Mouse (Mus musculus) hindbrain, embryonic 11.5 days (tissue): ENCODE results near the gene Kazald1. TPM values are rescaled to one million over a fixed set of nuclear protein-coding genes. Genes with fewer than 3 reads are reported as not detected.

Experiments used
- ATAC-seq: fragments of 200-750 bp; cut with Nextera tagmentation; 2 replicates; pipeline ENCODE4 v1.8.0; 2017; ENCODE audit warnings: mild to moderate bottlenecking, moderate TSS enrichment, moderate library complexity; ENCODE audit not compliant: low FRiP score
- DNase-seq: peaks from one replicate; pipeline ENCODE4 v3.0.0-alpha.2; 2015; ENCODE audit warnings: low spot score
- H3K27ac ChIP-seq: fragments of 300-500 bp; sonication (generic); 2 replicates; pipeline ENCODE4 v1.5.1; 2014; ENCODE audit warnings: mild to moderate bottlenecking, low read depth, low read length
- H3K27me3 ChIP-seq: fragments of 300-500 bp; sonication (generic); 2 replicates; pipeline ENCODE4 v1.6.1; 2014; ENCODE audit warnings: mild to moderate bottlenecking, low read length, moderate library complexity, mixed read lengths; ENCODE audit not compliant: control insufficient read depth, insufficient read depth
- H3K36me3 ChIP-seq: fragments of 300-500 bp; sonication (generic); 2 replicates; pipeline ENCODE4 v1.6.1; 2014; ENCODE audit warnings: mild to moderate bottlenecking, low read length, moderate library complexity, mixed read lengths; ENCODE audit not compliant: control insufficient read depth, insufficient read depth
- H3K4me1 ChIP-seq: fragments of 300-500 bp; sonication (generic); replicated peaks from 2 replicates; pipeline ENCODE4 v1.6.1; 2014; ENCODE audit warnings: low read length, mixed read lengths; ENCODE audit not compliant: control insufficient read depth, insufficient read depth
- H3K4me2 ChIP-seq: fragments of 300-500 bp; sonication (generic); replicated peaks from 2 replicates; pipeline ENCODE4 v1.6.1; 2014; ENCODE audit warnings: mild to moderate bottlenecking, low read depth, low read length
- H3K4me3 ChIP-seq: fragments of 300-500 bp; sonication (generic); 2 replicates; pipeline ENCODE4 v1.5.1; 2014; ENCODE audit warnings: low read depth, low read length
- H3K9ac ChIP-seq: fragments of 300-500 bp; sonication (generic); 2 replicates; pipeline ENCODE4 v1.6.1; 2014; ENCODE audit warnings: low read depth, low read length
- H3K9me3 ChIP-seq: fragments of 300-500 bp; sonication (generic); 2 replicates; pipeline ENCODE4 v1.6.1; 2016; ENCODE audit warnings: low read length; ENCODE audit not compliant: control insufficient read depth
- WGBS: fragments of 180-500 bp; shearing (Covaris S2); extraction: QIAGEN DNeasy Blood & Tissue Kit; methylation state at CpG from one replicate; pipeline ENCODE4 v1.1.7; 2014; 5-methylcytosine and 5-hydroxymethylcytosine counted together
- polyA plus RNA-seq: library from polyadenylated mRNA; unstranded; fragments of >200 nt; fragmentation: Nextera tagmentation; extraction: Ambion mirVana; gene quantifications from 2 replicates; pipeline ENCODE4 v1.2.1, GENCODE M21; 2014

The Kazald1 gene
- polyA plus RNA-seq, 1 experiment from 2014 or later = 2.9 TPM

DNA sequence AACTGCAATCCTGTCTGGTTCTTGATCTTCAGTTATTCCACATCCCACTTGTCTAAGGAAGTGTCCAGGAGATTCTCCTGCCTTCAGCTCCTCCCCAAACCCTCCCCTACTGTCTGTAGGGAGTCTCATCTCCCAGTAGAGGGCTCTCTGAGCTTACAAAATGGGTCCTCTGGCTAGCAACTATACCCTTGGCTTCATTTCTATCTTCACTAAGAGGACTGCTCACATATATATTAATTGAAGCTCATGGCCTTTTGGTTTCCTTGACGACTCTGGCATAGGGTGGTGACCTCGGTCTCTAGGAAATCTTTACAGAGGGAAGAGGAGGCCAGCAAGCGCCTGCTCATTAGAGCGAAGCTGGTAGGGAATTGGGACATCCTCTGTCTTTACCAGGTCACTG lies 18.7 kb upstream of the Kazald1 start:
- ATAC-seq (no peak), DNase-seq (peak; percentile 44)
- no peaks in the 10 kb centered on the region; the same call in 1 of the 2 replicates for H3K4me1 ChIP-seq
- no peaks in the 10 kb centered on the region for H3K36me3 ChIP-seq
- H3K4me2 ChIP-seq = no peak overlapping the region
- H3K9ac ChIP-seq = no peak overlapping the region
- H3K9me3 ChIP-seq = no peaks in the 10 kb centered on the region
- 32% methylated on average over 4 of the region's 4 CpGs for WGBS
- 0 out of 2 replicates have a peak, but pooled peaks cover 2% of the 10 kb centered on the region for H3K27me3 ChIP-seq
- H3K4me3 ChIP-seq = no peak overlapping the region
- no peak overlapping the region for H3K27ac ChIP-seq

DNA sequence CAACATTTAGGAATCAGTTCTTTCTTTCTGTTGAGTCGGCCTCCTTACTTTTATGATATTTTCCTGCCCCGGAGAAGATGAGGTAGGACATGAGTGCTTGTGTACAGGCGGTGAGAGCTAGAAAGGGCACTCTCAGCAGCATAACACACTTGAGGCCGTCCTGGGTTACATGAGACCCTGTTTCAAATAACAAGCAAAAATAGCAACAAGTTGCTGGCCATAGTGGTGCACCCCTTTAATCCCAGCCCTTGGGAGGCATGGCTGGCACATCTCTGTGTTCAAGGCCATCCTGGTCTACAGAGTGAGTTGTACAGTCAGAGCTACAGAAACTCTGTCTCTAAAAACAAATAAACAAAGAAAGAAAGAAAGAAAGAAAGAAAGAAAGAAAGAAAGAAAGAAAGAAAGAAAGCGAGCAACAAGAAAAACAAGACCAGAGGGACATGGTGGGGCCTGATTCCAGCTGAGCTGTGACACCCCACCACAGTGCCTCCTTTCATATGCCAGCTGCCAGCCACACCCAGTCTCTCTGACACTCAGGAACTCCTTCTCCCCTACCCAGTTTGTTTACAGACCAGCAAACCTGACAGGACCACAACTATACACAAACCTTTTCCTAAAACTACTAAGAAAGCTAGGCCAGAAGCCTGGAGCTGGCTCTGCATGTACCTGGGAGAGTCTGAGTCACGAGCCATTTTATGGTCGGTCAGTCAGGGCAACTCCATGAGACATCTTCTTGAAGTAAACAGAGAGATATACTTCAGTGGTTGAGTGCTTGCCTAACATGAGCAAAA lies 17.9 kb upstream of the Kazald1 start:
- H3K9ac ChIP-seq = peak overlapping the region; percentile 89; the same call in 1 of the 2 replicates
- H3K4me2 ChIP-seq = peak overlapping the region; percentile 60
- 0 out of 2 replicates have a peak, but pooled peaks cover 2% of the 10 kb centered on the region for H3K27me3 ChIP-seq
- H3K4me1 ChIP-seq = no peaks in the 10 kb centered on the region; the same call in 1 of the 2 replicates
- DNase-seq (no peak), ATAC-seq (no peak)
- H3K9me3 ChIP-seq = no peaks in the 10 kb centered on the region
- no peak overlapping the region for H3K4me3 ChIP-seq
- 81% methylated on average over 7 of the region's 7 CpGs for WGBS
- no peak overlapping the region for H3K27ac ChIP-seq
- no peaks in the 10 kb centered on the region for H3K36me3 ChIP-seq

DNA sequence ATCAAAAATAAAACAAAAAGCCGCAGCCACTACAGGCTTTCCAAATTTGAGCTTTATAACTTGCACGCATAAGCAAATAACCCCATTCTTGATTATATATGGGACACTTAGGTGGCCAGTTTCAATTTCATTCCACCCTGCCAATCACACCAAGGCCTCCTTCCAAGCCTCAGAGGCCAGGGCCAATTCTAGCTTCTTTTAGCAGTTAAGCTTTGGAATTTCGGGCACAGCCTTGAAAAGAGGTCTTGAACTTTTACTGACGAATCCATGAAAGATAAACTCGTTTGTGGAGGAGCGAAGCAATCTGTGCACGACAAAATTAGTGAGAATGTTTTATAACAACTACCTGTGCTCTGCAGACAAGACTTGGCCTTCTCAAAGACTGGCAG lies 17.3 kb upstream of the Kazald1 start:
- DNase-seq (no peak), ATAC-seq (no peak)
- Histone ChIP-seq H3K4me1 (no peaks in the 10 kb centered on the region; the same call in 1 of the 2 replicates), H3K9me3 (no peaks in the 10 kb centered on the region), H3K36me3 (no peaks in the 10 kb centered on the region), H3K4me2 (peak overlapping the region; percentile 60), H3K9ac (peak overlapping the region; percentile 89), H3K27me3 (0 out of 2 replicates have a peak, but pooled peaks cover 2% of the 10 kb centered on the region), H3K4me3 (peak overlapping the region; percentile 65), H3K27ac (peak overlapping the region; percentile 97)
- 51% methylated on average over 7 of the region's 7 CpGs for WGBS

DNA sequence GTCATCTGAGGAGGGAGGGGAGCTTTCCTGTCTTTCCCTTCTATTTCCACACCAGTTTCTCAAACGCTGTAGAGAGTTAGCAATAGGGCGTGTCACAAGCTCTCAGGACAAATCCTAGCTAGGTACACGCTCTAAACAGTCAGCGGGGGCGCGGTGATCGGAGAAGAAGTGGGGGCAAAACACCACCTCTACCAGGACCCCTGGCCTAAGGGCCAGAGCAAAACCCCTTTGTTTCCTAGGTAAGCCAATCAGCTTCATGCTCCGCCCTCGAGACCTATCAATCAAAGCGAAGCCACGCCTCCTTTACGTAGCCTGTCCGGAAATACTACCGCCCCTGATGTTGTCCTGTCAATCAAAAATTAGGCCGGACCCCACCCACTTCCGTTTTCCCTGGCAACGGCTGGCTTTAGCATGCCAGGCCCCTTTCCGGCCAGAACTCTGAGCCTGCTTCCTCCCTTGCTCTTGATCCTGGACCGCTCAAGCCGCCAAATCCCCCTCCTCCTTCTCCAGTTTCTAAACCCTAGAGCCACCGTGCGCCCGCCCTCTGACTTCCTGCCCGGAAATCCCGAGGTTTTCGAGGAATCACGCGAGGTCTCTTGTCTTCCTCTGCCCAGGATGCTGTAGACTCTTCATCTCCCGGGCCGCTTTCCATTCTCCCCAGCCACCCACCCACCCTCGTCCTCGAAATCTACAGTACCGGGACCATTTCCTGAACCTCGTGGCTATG lies 16.8 kb upstream of the Kazald1 start:
- Histone ChIP-seq H3K27ac (peak overlapping the region; percentile 97), H3K4me1 (no peaks in the 10 kb centered on the region; the same call in 1 of the 2 replicates), H3K4me2 (peak overlapping the region; percentile 78), H3K36me3 (no peaks in the 10 kb centered on the region), H3K9ac (peak overlapping the region; percentile 89), H3K9me3 (no peaks in the 10 kb centered on the region), H3K4me3 (peak overlapping the region; percentile 65), H3K27me3 (0 out of 2 replicates have a peak, but pooled peaks cover 2% of the 10 kb centered on the region)
- under 1% methylated on average over 34 of the region's 34 CpGs for WGBS
- DNase-seq (peak; percentile 99), ATAC-seq (peak; percentile 95)

DNA sequence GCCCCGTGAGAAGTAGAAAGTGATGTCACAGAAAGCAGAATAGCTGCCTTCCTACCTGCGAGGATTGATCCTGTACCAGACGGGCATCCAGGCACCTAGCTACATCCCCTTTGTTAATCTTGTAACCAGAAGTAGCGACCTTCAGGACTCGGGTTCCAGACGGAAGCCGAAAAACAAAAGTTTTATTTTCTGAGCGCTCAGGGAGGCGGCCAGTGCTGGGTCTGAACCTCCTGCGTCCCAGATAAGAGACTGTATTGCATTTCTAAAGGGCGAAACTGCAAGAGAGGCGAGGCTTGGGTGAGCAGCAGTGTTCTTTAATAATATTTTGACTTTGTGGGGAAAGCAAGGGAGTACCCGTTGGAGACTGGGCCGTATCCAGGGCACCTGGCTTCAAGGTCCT lies 16.2 kb upstream of the Kazald1 start:
- Histone ChIP-seq H3K27me3 (peaks cover 2% of the 10 kb centered on the region), H3K36me3 (no peaks in the 10 kb centered on the region), H3K4me2 (peak overlapping the region; percentile 78), H3K9ac (peak overlapping the region; percentile 89), H3K9me3 (no peaks in the 10 kb centered on the region), H3K27ac (peak overlapping the region; percentile 97), H3K4me1 (no peaks in the 10 kb centered on the region; the same call in 1 of the 2 replicates), H3K4me3 (peak overlapping the region; percentile 65)
- DNase-seq (no peak), ATAC-seq (no peak)
- WGBS = under 1% methylated on average over 14 of the region's 14 CpGs

DNA sequence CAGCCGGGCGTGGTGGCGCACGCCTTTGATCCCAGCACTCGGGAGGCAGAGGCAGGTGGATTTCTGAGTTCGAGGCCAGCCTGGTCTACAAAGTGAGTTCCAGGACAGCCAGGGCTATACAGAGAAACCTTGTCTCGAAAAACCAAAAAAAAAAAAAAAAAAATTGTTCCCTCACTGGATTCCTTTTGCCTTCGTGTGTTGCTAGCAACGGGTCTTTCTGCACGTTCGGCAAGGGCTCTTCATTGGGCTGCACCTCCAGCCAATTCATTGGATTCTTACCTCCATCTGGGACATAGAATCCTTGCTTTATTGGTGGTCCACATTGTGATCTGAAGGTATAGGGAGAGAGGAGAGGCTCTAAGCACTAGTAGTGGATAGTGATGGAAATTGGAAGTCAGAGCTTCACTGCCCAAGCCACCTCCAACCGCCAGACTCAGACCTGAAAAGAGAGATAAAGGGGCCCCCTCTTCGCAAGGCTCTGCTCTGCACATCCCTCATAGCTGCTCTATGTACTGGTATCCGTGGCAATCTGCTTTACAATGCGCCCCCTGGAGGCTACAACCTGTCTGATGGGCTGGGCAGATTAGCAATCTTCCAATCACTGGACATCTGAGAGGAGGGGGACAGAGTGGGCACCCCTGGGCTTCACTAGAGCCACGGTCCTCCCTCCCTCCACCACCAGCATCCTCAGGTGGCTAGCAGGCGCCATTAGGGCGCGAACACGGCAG lies 11.3 kb upstream of the Kazald1 start:
- no peak overlapping the region for H3K27ac ChIP-seq
- no peaks in the 10 kb centered on the region for H3K9me3 ChIP-seq
- no peaks in the 10 kb centered on the region for H3K36me3 ChIP-seq
- 45% methylated on average over 19 of the region's 20 CpGs for WGBS
- no peak overlapping the region for H3K4me2 ChIP-seq
- no peak overlapping the region for H3K9ac ChIP-seq
- no peaks in the 10 kb centered on the region; the same call in 1 of the 2 replicates for H3K4me1 ChIP-seq
- peak; percentile 75 for DNase-seq
- H3K27me3 ChIP-seq = peaks cover 45% of the 10 kb centered on the region
- peak; percentile 43; the same call in 1 of the 2 replicates for ATAC-seq
- H3K4me3 ChIP-seq = no peak overlapping the region

DNA sequence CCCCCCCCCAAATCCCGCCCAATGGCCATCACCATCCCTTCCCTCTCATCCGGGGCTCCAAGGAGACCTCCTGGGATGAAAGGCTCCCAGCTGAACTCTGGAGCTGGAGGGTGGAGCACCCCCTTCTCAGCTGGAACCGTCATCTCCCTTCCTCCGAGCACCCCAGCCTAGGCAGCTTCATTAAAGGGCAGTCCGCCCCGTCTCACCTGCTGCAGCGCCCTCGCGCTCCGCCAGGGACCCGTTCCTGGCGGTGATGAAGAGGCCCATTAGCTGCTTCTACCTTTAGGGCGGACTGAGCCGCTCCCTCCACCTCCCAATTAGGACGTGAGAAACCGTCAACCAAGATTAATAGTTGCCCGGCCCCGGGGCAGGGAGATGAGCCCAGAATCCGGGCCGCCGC lies 9.8 kb upstream of the Kazald1 start:
- Histone ChIP-seq H3K27me3 (peaks cover 45% of the 10 kb centered on the region), H3K4me2 (no peak overlapping the region), H3K36me3 (no peaks in the 10 kb centered on the region), H3K4me1 (no peaks in the 10 kb centered on the region; the same call in 1 of the 2 replicates), H3K27ac (no peak overlapping the region), H3K9ac (no peak overlapping the region), H3K9me3 (no peaks in the 10 kb centered on the region), H3K4me3 (no peak overlapping the region)
- ATAC-seq (no peak), DNase-seq (no peak)
- WGBS = 5% methylated on average over 16 of the region's 21 CpGs

DNA sequence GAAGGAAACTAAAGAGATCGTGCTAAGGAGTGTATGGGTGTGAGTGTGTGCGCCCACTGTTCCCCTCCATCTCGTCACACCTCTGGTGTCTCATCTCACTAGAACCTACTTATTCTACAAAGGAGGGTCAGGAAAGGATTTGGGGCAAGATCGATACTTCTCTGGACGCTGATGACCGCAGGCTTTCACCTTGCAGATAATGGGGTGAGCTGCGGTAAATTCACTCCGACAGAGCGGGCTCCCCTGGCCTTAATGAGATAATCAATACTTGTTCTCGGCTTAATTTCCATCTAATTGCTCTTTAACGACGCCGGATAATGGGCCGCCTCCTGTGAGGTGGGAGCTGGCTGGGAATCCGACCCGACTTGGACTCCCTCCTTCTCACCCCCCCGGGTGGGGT lies 7.9 kb upstream of the Kazald1 start:
- no peak for ATAC-seq
- no peak for DNase-seq
- H3K36me3 ChIP-seq = no peaks in the 10 kb centered on the region
- no peak overlapping the region for H3K4me2 ChIP-seq
- no peak overlapping the region for H3K9ac ChIP-seq
- H3K4me1 ChIP-seq = no peaks in the 10 kb centered on the region; the same call in 1 of the 2 replicates
- H3K27me3 ChIP-seq = peaks cover 49% of the 10 kb centered on the region
- no peak overlapping the region for H3K27ac ChIP-seq
- 24% methylated on average over 17 of the region's 17 CpGs for WGBS
- H3K4me3 ChIP-seq = no peak overlapping the region
- H3K9me3 ChIP-seq = no peaks in the 10 kb centered on the region
